Mouse (Mus musculus) spleen, embryonic (tissue): ENCODE data around the gene Abcg1.

Experiments
- CTCF ChIA-PET: fragments of 350-600 bp; sonication (Branson Sonifier 250); formaldehyde crosslinking; loops from one replicate; lab custom pipeline; 2022; lab: Charles Lee

Gene Abcg1

GRCm38 (mm10) chr17:31121975-31122374 is 64.5 kb downstream of the Abcg1 start:
- CTCF ChIA-PET = interaction anchor here (0.6 to 1.5 kb wide), 5 partner anchors 103 to 546 kb away, joined by 3 to 19 read pairs (median 3); no protein-coding TSS in a partner anchor

GRCm38 (mm10) chr17:31125548-31126266 is 68.2 kb downstream of the Abcg1 start:
- CTCF ChIA-PET = interaction anchor here (0.6 kb wide), 1 partner anchor 25 kb away, joined by 4 read pairs; no protein-coding TSS in a partner anchor

DNA sequence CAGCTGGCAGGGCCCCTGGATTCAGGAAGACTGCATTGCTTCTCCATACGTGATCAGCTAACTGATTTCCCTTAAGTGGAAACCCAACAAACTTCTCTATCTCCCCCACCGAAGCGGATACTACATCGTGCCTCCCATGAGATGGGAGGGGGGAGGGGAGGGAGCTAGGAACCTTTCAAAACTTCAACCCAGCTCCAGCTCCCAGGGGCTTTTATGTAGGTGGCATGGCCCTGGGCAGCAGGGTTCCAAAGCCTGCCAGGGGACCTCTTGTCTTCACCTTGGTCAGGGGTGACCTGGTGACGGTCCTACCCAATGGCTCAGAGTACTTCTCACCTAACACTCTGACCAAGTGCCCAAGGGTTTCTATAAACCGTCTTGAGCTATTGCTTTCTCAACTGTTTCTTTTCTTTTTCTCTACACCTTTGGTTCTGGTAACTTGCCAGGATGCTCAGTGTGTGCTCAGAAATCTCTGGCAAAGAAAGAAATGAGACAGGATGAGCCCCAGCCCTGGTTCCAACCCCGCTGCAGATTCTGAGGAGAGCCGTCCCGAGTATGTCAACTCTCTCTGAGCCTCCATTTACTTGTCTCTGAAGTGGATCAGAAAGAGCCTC is 71.3 kb downstream of the Abcg1 start:
- CTCF ChIA-PET = interaction anchor here (0.6 kb wide), 1 partner anchor 9 kb away, joined by 5 read pairs; no protein-coding TSS in a partner anchor

DNA sequence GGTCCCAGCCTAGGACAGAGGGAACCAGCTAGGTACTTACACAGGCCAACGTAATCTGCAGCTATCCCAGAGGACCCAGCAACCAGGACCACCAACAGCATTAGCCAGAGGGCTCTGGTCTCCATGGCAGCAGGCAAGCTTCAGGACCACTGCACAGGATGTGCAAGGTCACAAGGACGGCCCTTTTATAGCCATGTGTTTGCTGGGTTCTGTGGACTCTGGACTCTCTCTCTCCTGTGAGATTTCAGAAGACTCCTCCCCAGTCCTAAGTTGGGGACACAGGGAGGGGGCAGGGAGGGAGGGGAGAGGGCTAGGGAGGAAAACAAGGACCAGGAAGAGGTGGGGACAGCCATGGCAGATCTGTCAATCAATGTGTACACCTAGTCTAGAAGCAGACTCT is 72.0 kb downstream of the Abcg1 start, which contains the start of gene Tff3:
Gene Tff3 (minus strand): TSS at position 195 of the 400 bp plus-strand sequence.
- CTCF ChIA-PET = interaction anchor here (0.6 kb wide), 1 partner anchor 10 kb away, joined by 5 read pairs; no protein-coding TSS in a partner anchor

GRCm38 (mm10) chr17:31131269-31131821 is 73.9 kb downstream of the Abcg1 start:
- CTCF ChIA-PET = no interaction called here

GRCm38 (mm10) chr17:31133776-31134175 is 76.3 kb downstream of the Abcg1 start:
- CTCF ChIA-PET = no interaction called here

- CTCF ChIA-PET = no interaction called here
Measured at GRCm38 (mm10) chr17:31134913-31135312, 77.4 kb downstream of the Abcg1 start.

GRCm38 (mm10) chr17:31136291-31136690 is 78.8 kb downstream of the Abcg1 start:
- CTCF ChIA-PET = interaction anchor here (0.6 to 0.7 kb wide), 2 partner anchors 66 to 107 kb away, joined by 3 to 6 read pairs; no protein-coding TSS in a partner anchor

DNA sequence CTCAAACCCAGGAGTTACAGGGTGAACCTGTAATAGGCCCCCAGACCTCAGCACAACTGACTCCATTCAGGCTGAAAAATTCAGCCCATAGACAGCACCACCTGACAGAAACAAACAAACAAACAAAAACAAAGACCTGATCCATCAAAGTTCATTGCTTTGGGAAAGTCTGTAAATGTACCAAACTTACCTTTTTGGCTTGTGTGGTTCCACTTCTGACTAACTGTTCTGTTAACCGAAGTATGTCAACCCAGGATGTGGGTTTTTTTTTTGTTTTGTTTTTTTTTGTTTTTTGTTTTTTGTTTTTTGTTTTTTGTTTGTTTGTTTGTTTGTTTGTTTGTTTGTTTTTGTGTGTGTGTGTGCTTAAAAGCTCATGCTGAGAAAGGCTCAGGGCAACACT is 79.3 kb downstream of the Abcg1 start:
- CTCF ChIA-PET = no interaction called here

DNA sequence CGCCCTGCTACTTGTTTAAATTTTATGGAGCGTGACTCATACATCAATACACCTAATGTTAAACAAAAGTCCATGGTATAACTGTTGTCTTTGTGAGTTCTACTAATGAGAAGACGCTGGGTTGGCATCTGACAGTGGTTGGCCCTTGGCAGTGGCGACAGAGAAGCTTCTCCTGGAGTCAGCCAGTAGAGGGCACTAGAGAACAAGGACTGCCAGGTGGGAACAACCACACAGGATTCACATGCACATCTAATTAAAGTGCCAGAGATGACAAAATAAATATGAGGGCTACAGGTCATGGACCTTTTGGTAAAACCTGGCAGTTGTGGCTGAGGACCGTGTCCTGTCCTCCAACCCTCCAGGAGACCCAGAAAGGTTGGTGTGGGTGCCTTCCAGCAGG is 80.9 kb downstream of the Abcg1 start:
- CTCF ChIA-PET = interaction anchor here (0.7 kb wide), 1 partner anchor 33 kb away, joined by 3 read pairs; no protein-coding TSS in a partner anchor

GRCm38 (mm10) chr17:31142116-31142515 is 84.6 kb downstream of the Abcg1 start:
- CTCF ChIA-PET = no interaction called here

GRCm38 (mm10) chr17:31144040-31145037 is 86.9 kb downstream of the Abcg1 start, which contains the start of gene Tff2:
TSS of gene Tff2 (minus strand) at chr17:31144282.
- CTCF ChIA-PET = no interaction called here

DNA sequence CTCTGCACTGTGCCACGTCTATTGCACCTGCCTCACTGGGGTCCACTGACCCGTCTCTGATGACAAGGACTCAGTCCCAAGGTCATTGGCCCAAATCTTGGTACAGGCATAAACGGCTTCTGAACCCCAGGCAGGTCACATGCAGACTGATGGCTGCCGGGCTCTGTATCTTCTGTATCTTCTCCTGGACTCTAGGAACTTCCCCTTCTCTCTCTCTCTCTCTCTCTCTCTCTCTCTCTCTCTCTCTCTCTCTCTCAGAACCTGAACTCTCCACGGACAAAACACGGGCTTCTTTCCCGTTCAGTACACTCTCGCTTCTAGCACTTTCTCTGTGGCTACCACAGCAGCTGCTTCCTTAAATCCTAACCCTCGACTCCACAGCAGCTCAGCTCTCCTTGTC is 88.5 kb downstream of the Abcg1 start:
- CTCF ChIA-PET = no interaction called here

- CTCF ChIA-PET = no interaction called here
Measured at GRCm38 (mm10) chr17:31152512-31152911, 95.0 kb downstream of the Abcg1 start.

- CTCF ChIA-PET = no interaction called here
Measured at GRCm38 (mm10) chr17:31152966-31153499, 95.6 kb downstream of the Abcg1 start.

GRCm38 (mm10) chr17:31153785-31154184 is 96.3 kb downstream of the Abcg1 start:
- CTCF ChIA-PET = no interaction called here

DNA sequence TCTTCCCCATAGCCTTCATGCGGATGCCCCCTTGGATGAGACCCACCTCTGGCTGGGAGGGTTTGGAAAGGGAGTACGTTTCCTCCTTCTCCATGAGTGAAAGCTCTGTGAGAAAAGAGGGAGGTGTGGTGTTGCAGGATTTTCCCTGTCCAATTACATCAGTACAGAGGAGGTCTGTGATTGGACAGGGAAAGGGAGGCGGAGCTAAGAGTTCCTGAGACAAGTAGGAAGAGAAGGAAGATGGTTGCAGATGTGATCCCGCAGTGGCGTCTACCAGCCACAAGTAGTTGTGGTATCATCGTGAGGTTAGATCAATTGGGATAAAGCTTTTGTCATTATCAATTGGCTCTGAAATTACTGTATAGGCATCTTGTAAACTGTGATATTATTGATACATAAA is 100.4 kb downstream of the Abcg1 start:
- CTCF ChIA-PET = no interaction called here

GRCm38 (mm10) chr17:31160291-31160690 is 102.8 kb downstream of the Abcg1 start:
- CTCF ChIA-PET = no interaction called here

GRCm38 (mm10) chr17:31162607-31163006 is 105.1 kb downstream of the Abcg1 start:
- CTCF ChIA-PET = no interaction called here

DNA sequence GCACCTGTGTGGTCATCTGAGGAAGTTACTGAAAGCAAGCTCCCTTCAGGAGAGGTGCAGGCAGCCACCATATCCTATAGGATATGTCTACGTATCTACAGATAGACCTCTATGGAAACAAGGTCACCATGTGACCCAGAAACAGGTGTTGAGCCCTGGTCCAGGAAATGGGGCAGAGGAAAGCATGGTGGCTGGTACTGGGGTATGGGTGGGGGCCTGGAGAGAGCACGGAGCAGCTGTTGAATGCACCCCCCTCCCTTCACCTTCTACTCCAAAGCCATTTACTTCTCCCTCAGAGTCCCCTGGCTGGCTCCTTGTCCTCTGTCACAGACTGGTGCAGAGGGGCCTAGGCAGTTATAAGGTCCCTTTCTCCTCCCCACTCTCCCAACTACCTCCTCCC is 106.3 kb downstream of the Abcg1 start:
- CTCF ChIA-PET = no interaction called here

- CTCF ChIA-PET = no interaction called here
Measured at GRCm38 (mm10) chr17:31165127-31165526, 107.7 kb downstream of the Abcg1 start, which contains the start of gene Tff1. TSS of gene Tff1 (minus strand) at chr17:31165277.
